Mouse (Mus musculus): ENCODE measurements around the gene Atp8a1. TPM values are rescaled to one million over a fixed set of nuclear protein-coding genes. Genes with fewer than 3 reads are reported as not detected.

Atp8a1 gene
- polyA plus RNA-seq, 1 experiment from 2014 or later = 8.1 TPM

DNA sequence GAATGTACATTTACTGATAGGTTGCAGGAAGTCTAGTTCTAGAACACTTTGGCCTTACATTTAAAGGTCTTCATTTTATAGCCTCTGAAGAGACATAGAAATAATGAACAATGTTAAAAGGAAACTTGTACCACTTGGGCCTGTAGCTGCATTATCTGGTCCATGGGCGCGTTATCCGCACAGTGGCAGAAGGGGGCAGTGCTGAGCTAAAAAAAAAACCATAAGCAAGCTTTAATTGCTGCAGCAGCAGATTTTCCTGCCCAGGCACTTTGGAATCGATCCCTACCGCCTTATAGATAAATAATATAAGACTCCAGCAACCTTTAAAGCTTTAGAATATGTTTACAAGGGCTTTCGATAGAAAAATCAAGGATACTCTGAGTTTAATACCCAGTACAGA is 91.1 kb downstream of the Atp8a1 start:
- no peaks in the 10 kb centered on the region for H3K9me3 ChIP-seq (replicated peaks)
- no peak overlapping the region for H3K4me2 ChIP-seq (replicated peaks)
- ATAC-seq (ENCODE audit: insufficient number of reproducible peaks, low FRiP score, low TSS enrichment, low read depth) = no peak
- H3K9ac ChIP-seq = no peak overlapping the region
- WGBS = 16% methylated on average over 6 of the region's 6 CpGs
- no peaks in the 10 kb centered on the region for H3K27me3 ChIP-seq
- no peaks in the 10 kb centered on the region for H3K36me3 ChIP-seq
- no peak overlapping the region for H3K27ac ChIP-seq (replicated peaks)
- H3K4me1 ChIP-seq = no peaks in the 10 kb centered on the region
- H3K4me3 ChIP-seq (replicated peaks) = no peak overlapping the region

- Histone ChIP-seq H3K27ac (replicated peaks) (no peak overlapping the region), H3K4me1 (no peaks in the 10 kb centered on the region), H3K36me3 (no peaks in the 10 kb centered on the region), H3K27me3 (no peaks in the 10 kb centered on the region), H3K9ac (no peak overlapping the region), H3K4me2 (replicated peaks) (no peak overlapping the region), H3K4me3 (replicated peaks) (no peak overlapping the region), H3K9me3 (replicated peaks) (no peaks in the 10 kb centered on the region)
- WGBS = 36% methylated on average over 2 of the region's 2 CpGs
- ATAC-seq (ENCODE audit: insufficient number of reproducible peaks, low FRiP score, low TSS enrichment, low read depth) = no peak
These were observed 94.2 kb downstream of the Atp8a1 start for GRCm38 (mm10) chr5:67753057-67753456.

DNA sequence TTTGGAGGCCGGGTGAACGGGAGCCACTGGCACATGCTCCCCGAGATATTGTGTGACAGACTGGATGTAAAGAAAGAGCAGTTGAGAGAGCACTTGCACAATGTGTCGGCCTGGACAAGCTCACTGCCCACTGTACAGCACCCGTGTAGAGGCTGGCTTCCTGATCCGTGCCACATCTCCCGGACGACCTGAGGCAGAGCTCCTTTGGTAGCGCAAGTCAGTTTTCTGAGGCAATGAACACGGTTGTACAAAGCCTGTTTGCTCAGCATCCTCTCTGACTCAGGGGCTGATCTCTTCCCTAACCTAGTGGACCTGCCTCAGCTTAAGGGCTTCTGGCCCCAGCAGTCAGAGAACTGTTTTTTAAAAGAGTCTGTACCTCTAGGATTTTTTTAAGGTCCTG is 94.6 kb downstream of the Atp8a1 start:
- no peaks in the 10 kb centered on the region for H3K9me3 ChIP-seq (replicated peaks)
- no peak overlapping the region for H3K4me3 ChIP-seq (replicated peaks)
- no peak overlapping the region for H3K9ac ChIP-seq
- no peaks in the 10 kb centered on the region for H3K36me3 ChIP-seq
- WGBS = 73% methylated on average over 10 of the region's 10 CpGs
- no peaks in the 10 kb centered on the region for H3K27me3 ChIP-seq
- no peak overlapping the region for H3K4me2 ChIP-seq (replicated peaks)
- ATAC-seq (ENCODE audit: insufficient number of reproducible peaks, low FRiP score, low TSS enrichment, low read depth) = no peak
- H3K27ac ChIP-seq (replicated peaks) = no peak overlapping the region
- H3K4me1 ChIP-seq = no peaks in the 10 kb centered on the region

GRCm38 (mm10) chr5:67752007-67752406 is 95.2 kb downstream of the Atp8a1 start:
- H3K9me3 ChIP-seq (replicated peaks) = no peaks in the 10 kb centered on the region
- 35% methylated on average over 3 of the region's 3 CpGs for WGBS
- no peak overlapping the region for H3K9ac ChIP-seq
- no peaks in the 10 kb centered on the region for H3K4me1 ChIP-seq
- ATAC-seq (ENCODE audit: insufficient number of reproducible peaks, low FRiP score, low TSS enrichment, low read depth) = no peak
- H3K4me2 ChIP-seq (replicated peaks) = no peak overlapping the region
- H3K36me3 ChIP-seq = no peaks in the 10 kb centered on the region
- no peak overlapping the region for H3K4me3 ChIP-seq (replicated peaks)
- H3K27me3 ChIP-seq = no peaks in the 10 kb centered on the region
- no peak overlapping the region for H3K27ac ChIP-seq (replicated peaks)

DNA sequence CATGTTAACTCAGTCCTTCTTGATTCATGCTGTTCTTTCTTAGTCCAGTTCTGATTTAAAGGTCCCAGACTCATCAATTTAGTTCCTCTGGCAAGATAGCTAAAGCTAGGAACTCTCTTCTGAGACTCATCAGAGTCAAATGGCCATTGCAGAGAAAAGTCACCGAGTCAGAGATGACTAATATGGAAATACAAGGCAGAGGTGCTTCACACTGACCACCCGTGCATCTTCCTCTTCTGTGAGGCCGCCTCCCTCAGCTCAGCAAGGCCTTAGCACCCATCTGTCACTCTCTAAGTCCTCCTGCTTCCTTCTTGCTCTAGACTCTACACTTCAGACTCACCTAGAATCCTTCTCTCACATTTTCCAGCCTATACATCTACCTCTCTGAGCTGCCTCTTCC is 108.0 kb downstream of the Atp8a1 start:
- Histone ChIP-seq H3K4me1 (0 out of 2 replicates have a peak, but pooled peaks cover 4% of the 10 kb centered on the region), H3K4me3 (replicated peaks) (no peak overlapping the region)
- WGBS = 91% methylated on average over 3 of the region's 3 CpGs

DNA sequence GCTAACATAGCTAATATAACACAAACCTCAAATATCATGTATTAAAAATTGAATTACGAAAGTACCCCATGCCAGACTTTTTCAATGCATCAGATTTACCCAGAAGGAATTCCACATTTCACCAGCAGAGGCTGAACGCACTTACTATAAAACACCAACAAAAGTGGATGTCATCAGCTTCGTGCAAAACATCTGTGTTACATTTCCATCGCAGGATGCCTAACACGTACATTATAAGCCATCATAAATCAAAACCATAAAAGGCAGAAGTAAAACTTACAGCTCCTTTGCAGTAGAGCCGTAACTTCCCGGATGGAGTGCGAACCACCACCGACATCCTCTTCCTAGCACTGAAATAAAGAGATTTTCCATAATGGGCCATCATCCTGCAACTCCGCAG is 109.1 kb downstream of the Atp8a1 start:
- Histone ChIP-seq H3K9me3 (replicated peaks) (no peaks in the 10 kb centered on the region), H3K4me1 (0 out of 2 replicates have a peak, but pooled peaks cover 4% of the 10 kb centered on the region), H3K36me3 (no peaks in the 10 kb centered on the region), H3K27ac (replicated peaks) (no peak overlapping the region), H3K4me2 (replicated peaks) (no peak overlapping the region), H3K27me3 (peaks cover 15% of the 10 kb centered on the region; the same call in 1 of the 2 replicates), H3K9ac (no peak overlapping the region), H3K4me3 (replicated peaks) (no peak overlapping the region)
- peak; percentile 24; the same call in 1 of the 2 replicates for ATAC-seq (ENCODE audit: insufficient number of reproducible peaks, low FRiP score, low TSS enrichment, low read depth)
- WGBS = 33% methylated on average over 10 of the region's 10 CpGs

More for the DNA sequence above, 108.0 kb downstream of the Atp8a1 start:
- peaks cover 15% of the 10 kb centered on the region; the same call in 1 of the 2 replicates for H3K27me3 ChIP-seq
- H3K36me3 ChIP-seq = no peaks in the 10 kb centered on the region
- H3K4me2 ChIP-seq (replicated peaks) = no peak overlapping the region
- H3K9me3 ChIP-seq (replicated peaks) = no peaks in the 10 kb centered on the region
- no peak overlapping the region for H3K27ac ChIP-seq (replicated peaks)
- H3K9ac ChIP-seq = no peak overlapping the region
- ATAC-seq (ENCODE audit: insufficient number of reproducible peaks, low FRiP score, low TSS enrichment, low read depth) = no peak

GRCm38 (mm10) chr5:67735771-67736170 is 111.5 kb downstream of the Atp8a1 start:
- Histone ChIP-seq H3K9me3 (replicated peaks) (no peaks in the 10 kb centered on the region), H3K9ac (no peak overlapping the region), H3K4me2 (replicated peaks) (no peak overlapping the region), H3K27me3 (peaks cover 15% of the 10 kb centered on the region), H3K4me1 (0 out of 2 replicates have a peak, but pooled peaks cover 4% of the 10 kb centered on the region), H3K36me3 (no peaks in the 10 kb centered on the region), H3K27ac (replicated peaks) (no peak overlapping the region), H3K4me3 (replicated peaks) (no peak overlapping the region)
- ATAC-seq (ENCODE audit: insufficient number of reproducible peaks, low FRiP score, low TSS enrichment, low read depth) = no peak
- 93% methylated on average over 1 of the region's 1 CpGs for WGBS

DNA sequence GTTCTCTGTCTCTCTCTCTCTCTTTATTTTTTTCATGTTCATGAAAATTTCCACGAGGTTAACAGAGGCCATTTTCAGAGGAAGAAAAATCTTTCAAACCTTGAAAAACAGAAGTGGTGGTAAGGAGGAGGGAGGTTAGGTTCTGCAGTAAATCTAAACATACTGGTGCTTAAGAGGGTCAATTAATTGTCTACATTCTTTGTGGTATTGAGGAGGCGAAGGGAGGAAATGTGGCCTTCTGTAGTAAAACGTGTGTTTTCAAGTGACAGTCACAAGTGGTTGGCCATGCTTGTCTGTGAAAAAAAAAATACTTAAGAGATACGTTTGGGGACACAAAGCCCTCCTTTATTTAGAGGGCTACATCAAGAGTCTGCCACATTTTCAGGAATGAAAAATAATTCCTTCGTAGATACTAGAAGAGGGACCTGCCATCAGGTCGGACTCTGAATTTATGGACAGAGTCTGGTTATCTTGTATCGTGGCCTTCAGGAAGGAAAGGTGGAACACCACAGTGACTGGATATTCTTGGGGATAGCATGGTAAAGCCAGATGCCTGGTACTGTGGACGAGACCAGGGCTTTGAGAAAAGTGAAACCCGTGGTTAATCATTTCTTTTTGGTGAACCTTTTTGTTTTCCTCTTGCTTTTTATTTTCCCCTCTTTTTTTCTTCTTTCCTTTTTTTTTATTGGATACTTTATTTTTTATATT is 113.5 kb downstream of the Atp8a1 start:
- 71% methylated on average over 9 of the region's 9 CpGs for WGBS
- no peak for ATAC-seq (ENCODE audit: insufficient number of reproducible peaks, low FRiP score, low TSS enrichment, low read depth)
- Histone ChIP-seq H3K9me3 (replicated peaks) (no peaks in the 10 kb centered on the region), H3K4me3 (replicated peaks) (no peak overlapping the region), H3K36me3 (no peaks in the 10 kb centered on the region), H3K9ac (no peak overlapping the region), H3K27me3 (peaks cover 2% of the 10 kb centered on the region; the same call in 1 of the 2 replicates), H3K27ac (replicated peaks) (no peak overlapping the region), H3K4me1 (0 out of 2 replicates have a peak, but pooled peaks cover 4% of the 10 kb centered on the region), H3K4me2 (replicated peaks) (no peak overlapping the region)

GRCm38 (mm10) chr5:67733150-67733549 is 114.1 kb downstream of the Atp8a1 start:
- Histone ChIP-seq H3K9ac (no peak overlapping the region), H3K4me3 (replicated peaks) (no peak overlapping the region), H3K27me3 (peaks cover 2% of the 10 kb centered on the region; the same call in 1 of the 2 replicates), H3K36me3 (no peaks in the 10 kb centered on the region), H3K9me3 (replicated peaks) (no peaks in the 10 kb centered on the region), H3K4me1 (0 out of 2 replicates have a peak, but pooled peaks cover under 1% of the 10 kb centered on the region), H3K27ac (replicated peaks) (no peak overlapping the region), H3K4me2 (replicated peaks) (no peak overlapping the region)
- WGBS = 85% methylated on average over 6 of the region's 6 CpGs
- ATAC-seq (ENCODE audit: insufficient number of reproducible peaks, low FRiP score, low TSS enrichment, low read depth) = no peak

GRCm38 (mm10) chr5:67727755-67728154 is 119.5 kb downstream of the Atp8a1 start:
- no peak overlapping the region for H3K9ac ChIP-seq
- H3K4me2 ChIP-seq (replicated peaks) = no peak overlapping the region
- H3K27me3 ChIP-seq = no peaks in the 10 kb centered on the region; the same call in 1 of the 2 replicates
- no peaks in the 10 kb centered on the region for H3K4me1 ChIP-seq
- 14% methylated on average over 2 of the region's 2 CpGs for WGBS
- H3K27ac ChIP-seq (replicated peaks) = no peak overlapping the region
- no peak overlapping the region for H3K4me3 ChIP-seq (replicated peaks)
- no peaks in the 10 kb centered on the region for H3K36me3 ChIP-seq
- no peaks in the 10 kb centered on the region for H3K9me3 ChIP-seq (replicated peaks)
- no peak for ATAC-seq (ENCODE audit: insufficient number of reproducible peaks, low FRiP score, low TSS enrichment, low read depth)

GRCm38 (mm10) chr5:67726810-67727209 is 120.4 kb downstream of the Atp8a1 start:
- Histone ChIP-seq H3K9ac (no peak overlapping the region), H3K27ac (replicated peaks) (no peak overlapping the region), H3K4me2 (replicated peaks) (no peak overlapping the region), H3K36me3 (no peaks in the 10 kb centered on the region), H3K4me1 (no peaks in the 10 kb centered on the region), H3K27me3 (no peaks in the 10 kb centered on the region), H3K4me3 (replicated peaks) (no peak overlapping the region), H3K9me3 (replicated peaks) (no peaks in the 10 kb centered on the region)
- ATAC-seq (ENCODE audit: insufficient number of reproducible peaks, low FRiP score, low TSS enrichment, low read depth) = no peak
- 76% methylated on average over 13 of the region's 13 CpGs for WGBS

DNA sequence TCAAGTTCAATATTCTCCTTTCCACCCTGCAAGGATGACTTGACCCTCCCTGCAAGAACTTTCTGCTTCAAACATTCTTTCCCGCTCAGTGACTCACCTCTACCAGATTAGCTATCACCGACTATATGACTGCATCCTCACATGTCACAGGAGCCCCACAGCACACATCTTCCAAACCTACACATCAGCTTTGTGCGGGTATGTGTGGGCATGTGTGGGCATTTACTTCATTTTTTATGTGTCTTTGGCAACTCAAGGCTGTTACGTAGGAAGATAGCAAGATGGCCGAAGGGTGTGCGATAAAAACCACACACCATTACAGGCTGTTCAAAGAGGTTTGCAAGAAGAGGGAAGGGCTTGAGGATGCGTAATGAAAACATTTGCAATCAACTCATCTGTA is 145.6 kb downstream of the Atp8a1 start:
- no peak overlapping the region for H3K27ac ChIP-seq (replicated peaks)
- peaks cover 6% of the 10 kb centered on the region; the same call in 1 of the 2 replicates for H3K27me3 ChIP-seq
- no peak overlapping the region for H3K4me3 ChIP-seq (replicated peaks)
- H3K4me2 ChIP-seq (replicated peaks) = no peak overlapping the region
- WGBS = 85% methylated on average over 7 of the region's 7 CpGs
- no peak overlapping the region for H3K9ac ChIP-seq
- H3K4me1 ChIP-seq = peaks cover 5% of the 10 kb centered on the region
- ATAC-seq (ENCODE audit: insufficient number of reproducible peaks, low FRiP score, low TSS enrichment, low read depth) = no peak
- H3K36me3 ChIP-seq = no peaks in the 10 kb centered on the region
- H3K9me3 ChIP-seq (replicated peaks) = no peaks in the 10 kb centered on the region
